Mouse (Mus musculus): ENCODE data around the gene Slc25a47.

GRCm38 (mm10) chr12:108834786-108835185 is 1.1 kb upstream of the Slc25a47 start:
- TF ChIP-seq EP300 (IDR thresholded peaks at IDR 0.05; ENCODE audit: low read depth) (no peak), CTCF (IDR thresholded peaks at IDR 0.05; ENCODE audit: low read depth) (no peak)
